Mouse (Mus musculus) CH12.LX (cell line): ENCODE data around the gene Gm4969. TPM values are rescaled to one million over a fixed set of nuclear protein-coding genes. Genes with fewer than 3 reads are reported as not detected.

ENCODE experiments used
- DNase-seq: peaks from one replicate; pipeline ENCODE4 v3.0.0-alpha.2; 2013; ENCODE audit errors: extremely low read depth
- H3K27ac ChIP-seq: 2 replicates; pipeline ENCODE4 v1.5.1; 2012; ENCODE audit warnings: low read depth, mild to moderate bottlenecking, control low read depth, moderate library complexity; ENCODE audit not compliant: insufficient read depth
- H3K27me3 ChIP-seq: replicated peaks from 2 replicates; pipeline ENCODE3; 2012; ENCODE audit warnings: inconsistent platforms
- H3K36me3 ChIP-seq, 2 experiments: replicated peaks in 1 of 2; 2 replicates each; pipeline versions ENCODE3 to v1.6.1; 2012; ENCODE audit warnings: inconsistent platforms in 1 of 2, low read length in 1 of 2, mild to moderate bottlenecking in 1 of 2, mixed read lengths in 1 of 2, moderate library complexity in 1 of 2; ENCODE audit not compliant: control insufficient read depth in 1 of 2, insufficient read depth in 1 of 2
- H3K4me1 ChIP-seq, 2 experiments: 2 replicates each; pipeline ENCODE4 v1.6.1; 2012; ENCODE audit warnings: inconsistent platforms in 1 of 2, moderate library complexity in 1 of 2; ENCODE audit not compliant: insufficient read depth in 2 of 2, control insufficient read depth in 1 of 2
- H3K4me2 ChIP-seq: 2 replicates; pipeline ENCODE4 v1.6.1; 2012; ENCODE audit warnings: low read depth, mild to moderate bottlenecking, control low read depth; ENCODE audit not compliant: poor library complexity, insufficient read depth, severe bottlenecking
- H3K4me3 ChIP-seq, 3 experiments: fragments of 150-350 bp in 1 of 3; sonication (generic) in 1 of 3; replicated peaks in 1 of 3; 2 replicates each; pipeline versions ENCODE3 to v1.5.1; 2011 to 2012; ENCODE audit warnings: low read depth in 2 of 3, low read length in 2 of 3, mild to moderate bottlenecking in 2 of 3, moderate library complexity in 2 of 3, control low read depth in 1 of 3, improper control_type of control experiment in 1 of 3, inconsistent platforms in 1 of 3, mixed read lengths in 1 of 3; ENCODE audit not compliant: poor library complexity in 1 of 3
- H3K79me2 ChIP-seq: replicated peaks from 2 replicates; pipeline ENCODE4 v1.6.1; 2012; ENCODE audit warnings: mild to moderate bottlenecking, moderate library complexity; ENCODE audit not compliant: control insufficient read depth, poor library complexity, insufficient read depth, severe bottlenecking; ENCODE audit errors: extremely low read depth
- H3K9ac ChIP-seq: 2 replicates; pipeline ENCODE4 v1.6.1; 2012; ENCODE audit warnings: low read depth, mild to moderate bottlenecking, control low read depth, moderate library complexity; ENCODE audit not compliant: insufficient read depth
- H3K9me3 ChIP-seq: replicated peaks from 2 replicates; pipeline ENCODE3; 2012; ENCODE audit warnings: low read length, inconsistent platforms, mixed read lengths
- BHLHE40 ChIP-seq: IDR thresholded peaks from 2 replicates; pipeline ENCODE4 v1.6.1; 2011; ENCODE audit warnings: mild to moderate bottlenecking, low read depth, low read length, improper control_type of control experiment
- CTCF ChIP-seq, 2 experiments: IDR thresholded peaks in 1 of 2; conservative IDR thresholded peaks in 1 of 2; 2 replicates each; pipeline ENCODE4 v1.5.1; 2011 to 2012; ENCODE audit warnings: low read depth in 2 of 2, low read length in 2 of 2, improper control_type of control experiment in 1 of 2, inconsistent platforms in 1 of 2, mild to moderate bottlenecking in 1 of 2, moderate library complexity in 1 of 2
- ELF1 ChIP-seq: IDR thresholded peaks from 2 replicates; pipeline ENCODE4 v1.6.1; 2014; ENCODE audit warnings: low read depth, mild to moderate bottlenecking, inconsistent platforms, low read length, improper control_type of control experiment
- GABPA ChIP-seq: IDR thresholded peaks from 2 replicates; pipeline ENCODE4 v1.6.1; 2012; ENCODE audit warnings: low read depth, low read length, improper control_type of control experiment, inconsistent platforms; ENCODE audit not compliant: insufficient replicate concordance
- KAT2A ChIP-seq: IDR thresholded peaks from 2 replicates; pipeline ENCODE4 v1.6.1; 2012; ENCODE audit warnings: low read length, improper control_type of control experiment, inconsistent platforms; ENCODE audit not compliant: insufficient replicate concordance
- MAZ ChIP-seq: IDR thresholded peaks from 2 replicates; pipeline ENCODE4 v1.6.1; 2012; ENCODE audit warnings: low read depth, mild to moderate bottlenecking, inconsistent platforms, low read length, improper control_type of control experiment, moderate library complexity
- MEF2A ChIP-seq: IDR thresholded peaks from 2 replicates; pipeline ENCODE4 v1.6.1; 2014; ENCODE audit warnings: low read depth, mild to moderate bottlenecking, inconsistent platforms, low read length, improper control_type of control experiment, borderline replicate concordance
- NELFE ChIP-seq: IDR thresholded peaks from 2 replicates; pipeline ENCODE4 v1.6.1; 2011; ENCODE audit warnings: low read depth, low read length, improper control_type of control experiment
- SMC3 ChIP-seq: IDR thresholded peaks from 2 replicates; pipeline ENCODE4 v1.6.1; 2011; ENCODE audit warnings: low read depth, low read length, improper control_type of control experiment
- TCF12 ChIP-seq: IDR thresholded peaks from 2 replicates; pipeline ENCODE4 v1.6.1; 2014; ENCODE audit warnings: low read depth, mild to moderate bottlenecking, inconsistent platforms, low read length, improper control_type of control experiment
- ZNF384 ChIP-seq: IDR thresholded peaks from 2 replicates; pipeline ENCODE4 v1.6.1; 2012; ENCODE audit warnings: low read depth, low read length, improper control_type of control experiment, inconsistent platforms
- dilution Hi-C: fragments of 300-500 bp; cut with MboI; formaldehyde crosslinking; loops from 2 replicates; pipeline ENCODE4 v1.14.3; 2020; ENCODE audit warnings: low sequenced_read_pairs; ENCODE audit not compliant: extremely low pct_unique_long_range_greater_than_20kb, extremely low pct_ligation_motif_present
- in situ Hi-C: fragments of 300-500 bp; cut with MboI; formaldehyde crosslinking; loops from 3 replicates; pipeline ENCODE4 v1.14.3; 2019; ENCODE audit warnings: low sequenced_read_pairs, low pct_ligation_motif_present, low pct_unique_long_range_greater_than_20kb, mixed read lengths
- polyA plus RNA-seq: library from polyadenylated mRNA; unstranded; fragments of >175 nt; gene quantifications from 2 replicates; pipeline ENCODE4 v1.2.1, GENCODE M21; 2012; ENCODE audit warnings: low read depth; ENCODE audit not compliant: insufficient read length
- total RNA-seq, 2 experiments: library from RNA; depleted of rRNA; stranded (reverse); fragments of 300-350 nt in 1 of 2; fragments of >200 nt in 1 of 2; gene quantifications; 2 replicates each; pipeline ENCODE4 v1.2.3; 2012 to 2014

Gm4969 gene
- total RNA-seq (2012; rRNA removed) (0.08 TPM in 1 of 2 replicates, not detected in the other), total RNA-seq (2014; rRNA removed) (not detected in 2 replicates), polyA plus RNA-seq (not detected in 2 replicates)

DNA sequence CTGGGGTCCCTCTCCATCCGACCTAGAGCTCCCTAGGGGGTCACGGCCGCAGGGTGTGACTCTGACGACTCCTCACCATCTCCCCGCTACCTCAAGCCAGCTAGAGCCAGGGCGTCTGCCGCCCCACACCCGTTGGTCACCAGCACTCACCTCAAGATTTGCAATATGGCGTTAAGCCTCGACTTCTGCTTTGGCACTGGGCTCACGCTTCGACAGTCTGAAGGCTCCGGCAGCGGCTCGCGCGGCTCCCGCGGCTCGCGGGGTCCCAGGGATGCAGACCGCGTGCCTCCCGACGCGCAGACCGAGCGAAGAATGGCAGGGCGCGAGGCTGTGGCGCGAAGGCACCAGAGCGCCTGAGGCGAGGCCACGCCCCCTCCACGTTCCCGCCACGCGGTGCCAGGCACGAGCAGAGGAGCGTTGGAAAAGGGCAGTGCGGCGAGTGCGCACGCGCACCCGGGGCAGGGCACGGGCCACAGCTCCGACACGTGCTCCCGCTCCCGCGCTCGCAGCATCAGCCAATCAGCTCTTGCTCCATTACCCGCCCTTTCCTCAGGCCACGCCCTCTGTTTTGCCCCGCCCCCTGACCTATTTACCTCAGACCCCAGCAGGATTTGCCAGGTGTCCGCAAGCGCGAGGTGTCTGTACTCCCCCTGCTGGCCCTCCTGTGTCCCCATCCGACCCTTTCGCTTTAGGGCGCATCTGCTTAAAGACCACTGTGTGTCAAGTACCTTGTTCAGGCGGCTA is at the start of gene Gm4969:
Gm4969 (minus strand) TSS at position 341 of the 744 bp plus-strand sequence.
- TF ChIP-seq TCF12 (no peak), SMC3 (no peak)
- TF ChIP-seq, all 38 proteins: peak for 0
- peaks cover 9 to 16% of the 10 kb centered on the region in 2 experiments; a peak in 3 of 4 replicates for H3K4me1 ChIP-seq
- dilution Hi-C loops (no loop called here), in situ Hi-C loops (no loop called here)
- no peak within 1 kb of the TSS for H3K4me3 ChIP-seq
- H3K4me2 ChIP-seq = 0 out of 2 replicates have a peak within 1 kb of the TSS, but pooled peaks have one; percentile 7
- no peak within 1 kb of the TSS for H3K9ac ChIP-seq
- H3K79me2 ChIP-seq = peaks cover 21% of the 10 kb centered on the region
- no peak for DNase-seq
- peaks cover 10% of the 10 kb centered on the region for H3K27me3 ChIP-seq
- H3K9me3 ChIP-seq = peaks cover 10% of the 10 kb centered on the region
- no peak within 1 kb of the TSS for H3K27ac ChIP-seq
- peaks cover 0 to 3% of the 10 kb centered on the region in 2 experiments for H3K36me3 ChIP-seq

- no peaks in the 10 kb centered on the region for H3K79me2 ChIP-seq
- H3K4me2 ChIP-seq = no peak overlapping the region
- DNase-seq = no peak
- H3K4me1 ChIP-seq = peaks cover 4 to 7% of the 10 kb centered on the region in 2 experiments; a peak in 3 of 4 replicates
- no peak overlapping the region for H3K27ac ChIP-seq
- H3K9me3 ChIP-seq = peaks cover 15% of the 10 kb centered on the region
- peaks cover 61% of the 10 kb centered on the region for H3K27me3 ChIP-seq
- dilution Hi-C loops (no loop called here), in situ Hi-C loops (loop anchor here (10.0 kb wide), 1 partner anchor 188 kb away; the partner anchor contains the start of genes Cd3eap and Ppp1r13l)
- H3K36me3 ChIP-seq = no peaks in the 10 kb centered on the region
- H3K9ac ChIP-seq = no peak overlapping the region
- TF ChIP-seq KAT2A = no peak
- TF ChIP-seq CTCF (conservative IDR thresholded peaks at IDR 0.05 in 1 of 2, IDR thresholded peaks at IDR 0.05 in 1 of 2; ENCODE audit: low read depth in 2 of 2, low read length in 2 of 2) = peak in 1 of 2 experiments; percentile 36; a peak in 1 of 4 replicates
- TF ChIP-seq MEF2A = no peak
- TF ChIP-seq, all 38 proteins: peak for 1
- H3K4me3 ChIP-seq = no peak overlapping the region
Observed at GRCm38 (mm10) chr7:19166990-19167389, 48.8 kb upstream of the Gm4969 start.

DNA sequence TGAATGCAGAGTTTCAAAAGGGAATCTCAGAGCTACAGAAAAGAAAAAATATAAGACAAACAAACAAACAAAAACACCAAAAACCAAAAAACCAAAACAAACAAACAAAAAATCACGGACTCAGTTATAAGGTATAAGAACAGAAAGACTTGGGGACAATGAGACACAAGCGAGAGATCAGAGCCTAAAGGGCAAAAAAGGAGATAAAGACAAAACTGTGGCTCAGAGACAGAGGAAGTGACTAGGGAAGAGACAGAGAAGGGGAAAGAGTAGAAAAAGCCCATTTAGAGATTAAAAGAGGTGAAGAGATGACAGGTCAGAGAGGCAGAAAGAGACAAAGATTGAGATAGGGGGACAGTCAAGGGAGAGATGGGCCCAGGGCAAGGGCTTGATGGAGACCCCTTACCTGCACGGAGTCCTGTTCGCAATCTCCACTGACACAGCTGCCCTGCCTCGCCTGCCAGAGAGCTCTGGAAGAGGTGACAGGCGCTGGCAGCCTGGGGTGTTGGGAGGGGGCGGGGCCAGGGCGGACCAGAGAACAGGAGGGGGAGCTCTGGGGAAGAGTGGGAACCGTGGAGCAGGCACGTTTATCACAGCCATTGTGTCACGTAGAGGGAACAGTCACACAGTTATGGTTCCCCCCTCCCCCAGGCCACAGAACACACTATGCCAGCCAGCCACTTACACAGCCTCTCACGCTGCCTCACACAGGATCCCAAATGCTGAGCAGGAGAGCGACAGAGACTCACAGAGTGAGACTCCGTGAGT is 47.7 kb upstream of the Gm4969 start, which contains the start of gene Gipr:
Gipr (minus strand) TSS at position 472 of the 768 bp plus-strand sequence.
- H3K79me2 ChIP-seq = no peaks in the 10 kb centered on the region
- DNase-seq = no peak
- H3K36me3 ChIP-seq = no peaks in the 10 kb centered on the region
- H3K9ac ChIP-seq = no peak within 1 kb of the TSS
- TF ChIP-seq ZNF384 = no peak
- TF ChIP-seq NELFE = no peak
- no peak for TF ChIP-seq BHLHE40
- TF ChIP-seq ELF1 = no peak
- no peak for TF ChIP-seq MAZ
- TF ChIP-seq GABPA = no peak
- TF ChIP-seq, all 38 proteins: peak for 0
- no peak within 1 kb of the TSS for H3K27ac ChIP-seq
- no peak within 1 kb of the TSS for H3K4me3 ChIP-seq
- H3K27me3 ChIP-seq = peaks cover 58% of the 10 kb centered on the region
- no peak within 1 kb of the TSS for H3K4me2 ChIP-seq
- in situ Hi-C loops (loop anchor here (10.0 kb wide), 1 partner anchor 189 kb away; the partner anchor contains the start of genes Cd3eap and Ppp1r13l), dilution Hi-C loops (no loop called here)
- peaks cover 15% of the 10 kb centered on the region for H3K9me3 ChIP-seq
- peaks cover 0 to 4% of the 10 kb centered on the region in 2 experiments; a peak in 1 of 4 replicates for H3K4me1 ChIP-seq
